Comparison of ENCODE assay signal across 13 mouse cellular contexts in the genomic region with DNA sequence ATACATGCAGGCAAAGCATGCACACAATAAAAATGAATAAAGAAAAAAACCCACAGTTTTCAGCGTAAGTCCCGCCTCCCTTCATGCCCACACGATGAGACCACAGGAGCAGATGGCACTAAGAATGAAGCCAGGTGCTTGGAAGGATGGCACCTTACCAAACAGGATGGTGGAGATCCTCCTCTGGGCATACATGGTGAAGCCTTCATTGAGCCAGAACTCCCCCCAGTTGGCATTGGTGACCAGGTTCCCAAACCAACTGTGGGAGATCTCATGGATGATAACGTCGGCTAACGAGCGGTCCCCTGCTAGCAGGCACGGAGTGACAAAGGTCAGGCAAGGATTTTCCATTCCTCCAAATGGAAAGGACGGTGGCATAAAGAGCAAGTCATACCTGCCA. TPM values are rescaled to one million over a fixed set of nuclear protein-coding genes. Genes with fewer than 3 reads are reported as not detected.
"Had no signal": no experiment of that assay in that cellular context is flagged by ENCODE, and none has a peak within 500 bp of the region (broad histone marks: within the 10 kb centered on the region; RNA-seq: fewer than 3 reads in every experiment).

No protein-coding gene starts in this region.

- H3K4me2 ChIP-seq: limb, embryonic 13.5 days; midbrain, embryonic 12.5 days; neural tube, embryonic 13.5 days had no signal

- H3K9ac ChIP-seq: limb, embryonic 13.5 days; liver, embryonic 14.5 days; midbrain, embryonic 12.5 days; neural tube, embryonic 13.5 days had no signal

- H3K4me1 ChIP-seq: limb, embryonic 13.5 days; midbrain, embryonic 12.5 days; neural tube, embryonic 13.5 days had no signal

- DNase-seq: kidney, adult 8-10 months; kidney, postnatal 25 days; layer of hippocampus, postnatal 36 days; lung, adult 18-20 months; thymus, adult 2 months; thymus, postnatal 25 days had no signal

- ATAC-seq: midbrain, embryonic 16.5 days had no signal

- H3K27ac ChIP-seq: limb, embryonic 13.5 days; liver, embryonic 14.5 days; midbrain, embryonic 12.5 days; neural tube, embryonic 13.5 days had no signal

- H3K4me3 ChIP-seq: limb, embryonic 13.5 days; midbrain, embryonic 12.5 days; neural tube, embryonic 13.5 days had no signal

- H3K27me3 ChIP-seq: limb, embryonic 13.5 days; midbrain, embryonic 12.5 days; neural tube, embryonic 13.5 days had no signal

- H3K9me3 ChIP-seq: limb, embryonic 13.5 days; midbrain, embryonic 12.5 days; neural tube, embryonic 13.5 days had no signal

RNA-seq across cellular contexts. Expression of a gene that starts 13.0 kb away (rescaled TPM):
- total RNA-seq: layer of hippocampus, postnatal 36 days; left cerebral cortex, postnatal 36 days; megakaryocyte-erythroid progenitor cell, adult 5-6 weeks had no signal

RNA-seq across cellular contexts. Expression of a gene that starts 53.2 kb away (rescaled TPM):
- total RNA-seq: megakaryocyte-erythroid progenitor cell, adult 5-6 weeks had no signal
